ENCODE assay signal across 20 mouse cellular contexts in genomic region chr7:98392466-98393201, GRCm38 (mm10). TPM values are rescaled to one million over a fixed set of nuclear protein-coding genes. Genes with fewer than 3 reads are reported as not detected.
A peak's percentile ranks its signal among the peaks of the same experiment; 100 is the strongest.
DNase-seq lines count a peak whose midpoint lies in the region; ATAC-seq and TF ChIP-seq lines count a peak whose summit lies in the region.
"Had no signal": no experiment of that assay in that cellular context is flagged by ENCODE, and none has a peak within 500 bp of the region (broad histone marks: within the 10 kb centered on the region; RNA-seq: fewer than 3 reads in every experiment).

No protein-coding gene starts in this region.

- no peaks in the 10 kb centered on the region for H3K9me3 ChIP-seq in liver, postnatal 0 days (ENCODE audit: low read length)
- no peaks in the 10 kb centered on the region for H3K9me3 ChIP-seq in liver, embryonic 11.5 days (ENCODE audit: control insufficient read depth, low read length)
- no peaks in the 10 kb centered on the region for H3K9me3 ChIP-seq in limb, embryonic 15.5 days
- H3K9me3 ChIP-seq: forebrain, embryonic 12.5 days; hindbrain, embryonic 13.5 days; liver, embryonic 12.5 days had no signal

- no peak for TF ChIP-seq CTCF in liver, postnatal 0 days (IDR thresholded peaks at IDR 0.05; ENCODE audit: low read depth)

- peak; percentile 90 for TF ChIP-seq EP300 in liver, postnatal 0 days (IDR thresholded peaks at IDR 0.05; ENCODE audit: low read depth)

- H3K4me1 ChIP-seq in liver, postnatal 0 days (ENCODE audit: insufficient read depth) = peaks cover 10% of the 10 kb centered on the region; the same call in 1 of the 2 replicates
- no peaks in the 10 kb centered on the region for H3K4me1 ChIP-seq in liver, embryonic 11.5 days (replicated peaks; ENCODE audit: control insufficient read depth, insufficient read depth, low read length)
- H3K4me1 ChIP-seq in limb, embryonic 15.5 days = peaks cover 36% of the 10 kb centered on the region
- H3K4me1 ChIP-seq: forebrain, embryonic 12.5 days; liver, embryonic 12.5 days had no signal

- no peaks in the 10 kb centered on the region for H3K27me3 ChIP-seq in liver, postnatal 0 days (ENCODE audit: insufficient read depth, low read length)
- H3K27me3 ChIP-seq in liver, embryonic 11.5 days (replicated peaks; ENCODE audit: control insufficient read depth, insufficient read depth, low read length) = no peaks in the 10 kb centered on the region
- H3K27me3 ChIP-seq in limb, embryonic 15.5 days = no peaks in the 10 kb centered on the region
- H3K27me3 ChIP-seq: forebrain, embryonic 12.5 days; hindbrain, embryonic 13.5 days; liver, embryonic 12.5 days had no signal

- H3K4me2 ChIP-seq in liver, postnatal 0 days (ENCODE audit: low read depth, low read length) = no peak overlapping the region
- no peak overlapping the region for H3K4me2 ChIP-seq in liver, embryonic 11.5 days
- H3K4me2 ChIP-seq in limb, embryonic 15.5 days = no peak overlapping the region
- H3K4me2 ChIP-seq: forebrain, embryonic 12.5 days; hindbrain, embryonic 13.5 days; liver, embryonic 12.5 days had no signal

- H3K36me3 ChIP-seq in liver, postnatal 0 days (replicated peaks; ENCODE audit: insufficient read depth, low read length) = no peaks in the 10 kb centered on the region
- H3K36me3 ChIP-seq in liver, embryonic 11.5 days (ENCODE audit: control insufficient read depth, insufficient read depth, low read length) = no peaks in the 10 kb centered on the region
- no peaks in the 10 kb centered on the region for H3K36me3 ChIP-seq in limb, embryonic 15.5 days
- H3K36me3 ChIP-seq: forebrain, embryonic 12.5 days; hindbrain, embryonic 13.5 days; liver, embryonic 12.5 days had no signal

- H3K4me3 ChIP-seq in liver, postnatal 0 days (ENCODE audit: low read depth, low read length) = no peak overlapping the region
- H3K4me3 ChIP-seq in liver, embryonic 11.5 days (ENCODE audit: low read depth, low read length) = no peak overlapping the region
- no peak overlapping the region for H3K4me3 ChIP-seq in limb, embryonic 15.5 days
- H3K4me3 ChIP-seq: forebrain, embryonic 12.5 days; hindbrain, embryonic 13.5 days; layer of hippocampus, adult 2 months; liver, embryonic 12.5 days had no signal

- ATAC-seq in liver, postnatal 0 days = peak; percentile 94
- no peak for ATAC-seq in liver, embryonic 11.5 days (replicated peaks; ENCODE audit: low FRiP score)
- no peak for ATAC-seq in limb, embryonic 15.5 days (ENCODE audit: insufficient number of reproducible peaks, low FRiP score, low TSS enrichment, low read depth)
- no peak for ATAC-seq in cerebellum, adult (ENCODE audit: insufficient number of reproducible peaks, low FRiP score, low TSS enrichment)
- ATAC-seq: CD4-positive, CD25-positive, alpha-beta regulatory T cell, adult 4 months; intestine, embryonic 16.5 days; liver, embryonic 12.5 days had no signal

- no peak overlapping the region for H3K9ac ChIP-seq in liver, postnatal 0 days (replicated peaks)
- no peak overlapping the region for H3K9ac ChIP-seq in liver, embryonic 11.5 days (ENCODE audit: low read depth, low read length)
- H3K9ac ChIP-seq in limb, embryonic 15.5 days = no peak overlapping the region
- H3K9ac ChIP-seq: forebrain, embryonic 12.5 days; hindbrain, embryonic 13.5 days; liver, embryonic 12.5 days had no signal

- peak overlapping the region; percentile 52 for H3K27ac ChIP-seq in liver, postnatal 0 days (ENCODE audit: low read depth)
- no peak overlapping the region for H3K27ac ChIP-seq in liver, embryonic 11.5 days (ENCODE audit: low read depth, low read length)
- peak overlapping the region; percentile 79 for H3K27ac ChIP-seq in limb, embryonic 15.5 days
- H3K27ac ChIP-seq: forebrain, embryonic 12.5 days; hindbrain, embryonic 13.5 days; layer of hippocampus, adult 2 months; liver, embryonic 12.5 days had no signal

- peak; percentile 71 for DNase-seq in liver, postnatal 0 days
- DNase-seq in liver, embryonic 11.5 days (ENCODE audit: low spot score) = no peak
- DNase-seq in adrenal gland, adult (ENCODE audit: inconsistent age in 2 of 2, low spot score in 1 of 2) = peak; percentile 93 to 96
- DNase-seq in adrenal gland, adult 8-10 months = peak; percentile 88
- no peak for DNase-seq in layer of hippocampus, adult 9-11 months
- DNase-seq: cerebellum, adult 9-10 months; lung, postnatal 10 days; midbrain, embryonic 14.5 days; right cerebral cortex, postnatal 25 days; thymus, adult 2 months had no signal

- WGBS in liver, postnatal 0 days (ENCODE audit: insufficient replicate concordance) = 67% methylated on average over 8 of the region's 8 CpGs
- WGBS in liver, embryonic 11.5 days = 79% methylated on average over 8 of the region's 8 CpGs
- WGBS in limb, embryonic 15.5 days = 89% methylated on average over 8 of the region's 8 CpGs

RNA-seq across cellular contexts. Expression of gene Tsku, which starts 31.5 kb away (rescaled TPM):
- 8.3 and 18.9 TPM in 2 replicates for polyA plus RNA-seq in liver, postnatal 0 days (2015; fragmentation: Nextera tagmentation; extraction: Ambion mirVana)
- polyA plus RNA-seq in liver, embryonic 11.5 days (2014; fragmentation: Nextera tagmentation; extraction: Ambion mirVana) = 4.3 and 4.8 TPM in 2 replicates
- total RNA-seq in adrenal gland, adult 8-10 months (2022) = 10 to 100 TPM; 18.2 to 42.9 (median 31.6) TPM
- polyA plus RNA-seq in limb, embryonic 15.5 days (2015; fragmentation: Nextera tagmentation; extraction: Ambion mirVana) = 20.7 and 21.6 TPM in 2 replicates
- polyA plus RNA-seq: CD4-positive, CD25-positive, alpha-beta regulatory T cell, adult 4 months had no signal

RNA-seq across cellular contexts. Expression of gene Gucy2d, which starts 47.6 kb away (rescaled TPM):
- polyA plus RNA-seq in liver, postnatal 0 days (2015; fragmentation: Nextera tagmentation; extraction: Ambion mirVana) = not detected in 2 replicates
- not detected in 2 replicates for polyA plus RNA-seq in liver, embryonic 11.5 days (2014; fragmentation: Nextera tagmentation; extraction: Ambion mirVana)
- total RNA-seq in adrenal gland, adult 8-10 months (2022) = not detected
- not detected in 2 replicates for polyA plus RNA-seq in limb, embryonic 15.5 days (2015; fragmentation: Nextera tagmentation; extraction: Ambion mirVana)
- total RNA-seq: layer of hippocampus, adult 2 months; MEL had no signal
- polyA plus RNA-seq: CD4-positive, CD25-positive, alpha-beta regulatory T cell, adult 4 months; forebrain, embryonic 12.5 days; heart, embryonic 16.5 days; liver, embryonic 12.5 days; midbrain, embryonic 14.5 days had no signal

Comparison
In these comparisons a context has a peak if more than half of its experiments do, and no peak if none do; other contexts are left out.
1. DNase-seq: peak in liver, postnatal 0 days (single experiment), adrenal gland, adult (2 of 2) and adrenal gland, adult 8-10 months (single experiment); none in liver, embryonic 11.5 days (single experiment) and layer of hippocampus, adult 9-11 months (single experiment).